Mouse (Mus musculus): Measurements from ENCODE around the gene Robo1.

DNA sequence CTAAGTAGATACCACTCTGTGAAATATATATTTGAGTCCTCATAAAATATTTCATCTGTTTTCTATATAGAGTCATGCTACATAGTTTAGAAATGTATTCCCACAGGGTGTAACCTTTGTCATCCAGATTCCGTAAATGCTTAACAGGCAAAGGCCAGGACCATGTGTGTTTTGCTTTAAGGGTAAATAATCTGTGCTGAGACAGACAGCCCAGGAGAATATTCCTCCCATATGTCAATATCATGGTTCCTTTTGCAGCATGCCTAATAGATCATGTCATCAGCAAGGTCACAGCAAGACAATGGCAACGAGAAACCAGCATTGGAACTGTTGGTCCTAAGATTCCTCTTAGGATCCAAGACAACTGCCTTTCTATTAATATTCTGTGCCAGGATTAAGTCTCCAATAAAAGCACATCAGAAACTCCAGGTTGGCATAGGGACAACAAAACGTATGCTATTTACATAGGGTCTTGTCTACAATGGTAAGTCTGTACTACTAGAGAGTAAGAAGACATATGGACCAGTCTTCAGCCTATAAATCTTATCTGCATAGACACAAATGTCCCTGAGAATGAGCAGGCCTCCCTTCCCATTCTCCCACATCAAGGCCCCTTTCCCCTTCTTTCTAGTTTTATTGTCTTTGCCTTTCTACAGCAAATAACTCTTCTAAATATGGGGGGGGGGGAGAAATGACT lies 279.4 kb downstream of the Robo1 start:
- TF ChIP-seq POLR2A (IDR thresholded peaks at IDR 0.05; ENCODE audit: insufficient read depth, low read depth, low read length) (no peak), CTCF (IDR thresholded peaks at IDR 0.05; ENCODE audit: insufficient read depth, low read depth, low read length) (no peak)
